Mouse (Mus musculus) liver, adult 2 months (tissue): Measurements from ENCODE around the gene Nudt21.

Experiments
- CTCF ChIP-seq: fragments of 200-500 bp; IDR thresholded peaks from 2 replicates; pipeline ENCODE4 v1.5.1; 2011; ENCODE audit warnings: low read depth, low read length, control low read depth
- POLR2A ChIP-seq: fragments of 200-500 bp; IDR thresholded peaks from 2 replicates; pipeline ENCODE4 v1.6.1; 2011; ENCODE audit warnings: low read length, control low read depth; ENCODE audit not compliant: insufficient read depth; ENCODE audit errors: extremely low read depth

GRCm38 (mm10) chr8:93969626-93970340 is 67.0 kb downstream of the Nudt21 start:
- TF ChIP-seq CTCF, result no peak
- TF ChIP-seq POLR2A, result no peak
